Mouse (Mus musculus): ENCODE data around the gene Snx6. TPM values are rescaled to one million over a fixed set of nuclear protein-coding genes. Genes with fewer than 3 reads are reported as not detected.
A peak's percentile ranks its signal among the peaks of the same experiment; 100 is the strongest.

Snx6 gene
- total RNA-seq, 1 experiment from 2014 or later = 54.1 TPM

DNA sequence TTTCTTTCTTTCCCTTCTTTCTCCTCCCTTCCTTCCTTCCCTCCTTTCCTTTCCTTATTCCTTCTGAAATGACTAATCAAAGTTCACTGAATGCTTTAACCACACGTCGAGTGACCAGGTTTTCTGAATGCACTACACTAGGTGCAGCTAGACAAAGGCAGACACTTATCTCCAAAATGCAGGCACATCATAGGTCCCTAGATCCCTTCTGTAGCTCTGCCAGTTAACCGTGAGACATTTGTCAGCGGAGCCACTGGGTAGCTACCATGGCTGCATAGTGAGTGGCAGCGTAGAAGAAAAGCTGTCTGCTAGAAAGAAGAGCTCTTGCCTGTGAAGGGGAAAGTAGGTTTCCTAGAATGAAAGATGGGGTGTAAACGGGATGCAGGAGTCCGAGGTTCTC, 96.1 kb downstream of the Snx6 start:
- DNase-seq = no peak

DNA sequence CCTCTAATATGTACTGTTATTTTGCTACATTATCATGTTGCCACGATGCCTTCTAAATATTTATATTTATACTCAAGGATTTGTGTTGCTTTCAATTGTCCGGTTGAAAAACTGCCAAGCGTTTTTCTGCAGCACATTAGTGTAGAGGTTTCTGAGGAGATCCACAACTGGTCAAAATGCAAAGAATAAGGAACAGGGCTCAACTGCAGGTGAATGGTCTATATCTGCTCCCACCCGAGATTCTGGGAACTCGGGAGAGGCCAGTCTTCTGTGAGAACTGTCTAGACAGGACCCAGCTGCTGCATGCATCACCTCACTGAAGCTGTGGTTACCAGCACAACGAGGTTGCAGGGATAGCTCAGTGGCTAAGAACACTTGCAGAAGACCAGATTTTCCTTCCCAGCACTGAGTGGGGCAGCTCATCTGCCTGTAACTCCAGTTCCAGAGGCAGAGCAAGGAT, 97.7 kb downstream of the Snx6 start:
- peak; percentile 11 for DNase-seq

GRCm38 (mm10) chr12:54697003-54697597, 98.4 kb downstream of the Snx6 start:
- peak; percentile 28 for DNase-seq

Other genes starting within 250 kb of the Snx6 start
- gene Sptssa, start 139.1 kb downstream of the Snx6 start, total RNA-seq (2021) = 68.4 and 75.3 TPM in 2 replicates
- 35.0 and 37.9 TPM in 2 replicates for gene Eapp, start 99.8 kb downstream of the Snx6 start, total RNA-seq (2021)
- gene Cfl2, start 67.2 kb upstream of the Snx6 start, total RNA-seq (2021) = 129 and 134 TPM in 2 replicates
- not detected in 2 replicates for gene Gm20403, start 190.8 kb upstream of the Snx6 start, total RNA-seq (2021)
- gene Baz1a, start 218.6 kb upstream of the Snx6 start, total RNA-seq (2021) = 26.6 and 32.4 TPM in 2 replicates